Mouse (Mus musculus) hindlimb bud, embryonic 11.5 days (tissue): ENCODE measurements around the gene Lpxn.

Experiments
- DNase-seq: peaks from one replicate; pipeline ENCODE4 v3.0.0-alpha.2; 2012; ENCODE audit warnings: low read depth, low spot score; ENCODE audit errors: extremely low spot score

Lpxn gene

DNA sequence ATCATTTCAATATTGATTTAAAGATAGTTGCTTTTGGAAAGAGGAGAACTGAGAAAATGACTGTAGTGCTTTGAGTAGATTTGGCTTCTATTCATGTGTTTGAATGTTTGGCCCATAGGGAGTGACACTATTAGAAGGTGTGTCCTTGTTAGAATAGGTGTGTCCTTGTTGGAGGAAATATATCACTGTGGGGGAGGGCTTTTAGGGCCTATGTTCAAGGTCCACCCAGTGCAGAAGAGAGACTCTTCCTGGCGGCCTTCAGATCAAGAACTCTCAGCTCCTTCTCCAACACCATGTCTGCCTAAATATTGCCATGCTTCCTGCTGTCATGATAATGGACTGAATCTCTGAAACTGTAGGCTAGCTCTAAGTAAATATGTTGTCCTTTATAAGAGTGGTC lies 8.2 kb downstream of the Lpxn start:
- no peak for DNase-seq

- no peak for DNase-seq
Measured at GRCm38 (mm10) chr19:12805730-12806129, 9.7 kb downstream of the Lpxn start.

DNA sequence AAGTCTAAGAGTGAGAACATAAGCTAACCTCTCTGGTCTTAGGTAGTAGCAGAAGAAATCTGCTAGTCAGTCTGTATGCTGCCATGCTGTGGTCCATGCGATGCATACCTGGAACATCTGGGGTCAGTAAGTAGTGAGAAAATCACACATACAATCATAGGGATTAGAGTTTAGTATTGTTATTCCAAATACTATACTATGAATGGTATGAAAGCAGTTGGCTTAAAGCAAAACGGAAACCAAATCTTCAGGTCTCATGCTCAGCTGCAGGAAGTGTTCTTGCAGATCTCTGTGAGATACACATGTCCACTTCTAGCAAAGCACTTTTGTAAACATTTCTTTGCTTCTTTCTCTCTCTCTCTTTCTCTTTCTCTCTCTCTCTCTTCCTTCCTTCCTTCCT lies 10.2 kb downstream of the Lpxn start:
- DNase-seq: no peak

- no peak for DNase-seq
Measured at GRCm38 (mm10) chr19:12812644-12813364, 16.8 kb downstream of the Lpxn start.

DNA sequence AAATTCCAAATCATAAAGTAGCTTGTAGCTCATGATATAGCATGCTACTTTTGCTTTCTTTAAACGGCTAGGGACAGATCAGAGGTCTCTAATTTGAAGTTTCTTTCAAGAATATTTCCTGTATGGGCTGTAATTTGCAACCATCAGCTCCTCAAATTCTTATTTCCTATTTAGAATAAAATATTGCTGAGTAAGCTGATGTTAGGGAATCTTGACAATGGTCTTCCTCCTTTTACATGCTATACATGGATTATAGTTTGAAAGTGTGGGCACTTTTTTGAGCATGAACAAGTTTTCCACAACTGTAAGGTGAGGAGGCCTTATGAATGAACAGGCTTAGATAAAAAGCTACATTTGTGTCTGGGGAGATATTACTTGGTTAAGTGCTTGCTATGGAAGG lies 17.9 kb downstream of the Lpxn start:
- DNase-seq: no peak

DNA sequence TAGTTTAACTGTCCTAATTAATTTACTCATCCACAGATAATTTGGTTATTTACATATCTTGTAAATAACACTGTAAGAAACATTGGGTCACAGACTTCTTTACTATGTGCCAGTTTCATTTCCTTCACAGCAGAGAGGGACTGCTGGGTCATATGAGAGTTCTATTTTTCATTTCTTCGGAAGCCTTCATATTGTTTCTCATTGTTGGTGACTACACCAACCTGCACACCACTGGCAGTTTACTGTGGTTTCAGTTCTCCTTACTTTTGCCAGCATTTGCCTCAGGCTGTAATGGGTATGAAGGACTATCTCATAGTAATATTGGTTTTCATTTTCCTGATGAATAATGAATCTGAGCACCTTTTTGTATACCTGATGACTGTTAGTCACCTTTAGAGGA lies 22.5 kb downstream of the Lpxn start:
- no peak for DNase-seq

GRCm38 (mm10) chr19:12820383-12820782 lies 24.4 kb downstream of the Lpxn start:
- DNase-seq: no peak

- no peak for DNase-seq
Measured at GRCm38 (mm10) chr19:12824549-12824948, 28.6 kb downstream of the Lpxn start.

GRCm38 (mm10) chr19:12830823-12831430 lies 34.9 kb downstream of the Lpxn start:
- no peak for DNase-seq

DNA sequence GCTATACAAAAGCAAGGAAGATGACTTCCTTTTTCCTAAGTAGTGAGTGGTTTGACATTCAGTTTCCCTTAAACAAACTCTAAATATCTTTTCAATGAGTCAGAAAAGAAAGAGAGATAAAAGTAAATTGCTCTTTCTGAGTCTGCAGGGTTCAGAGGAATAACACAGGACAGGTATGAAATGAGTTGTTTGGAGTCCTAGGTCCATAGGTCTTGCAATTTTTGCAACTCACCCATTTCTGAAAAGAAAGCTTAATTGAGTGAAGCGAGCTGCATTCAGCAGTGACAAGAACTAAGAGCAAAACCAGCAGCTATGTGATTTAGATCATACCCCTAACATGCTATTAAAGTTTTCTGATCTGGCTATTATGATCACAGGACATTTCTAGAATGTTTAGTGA lies 35.6 kb downstream of the Lpxn start:
- no peak for DNase-seq

DNA sequence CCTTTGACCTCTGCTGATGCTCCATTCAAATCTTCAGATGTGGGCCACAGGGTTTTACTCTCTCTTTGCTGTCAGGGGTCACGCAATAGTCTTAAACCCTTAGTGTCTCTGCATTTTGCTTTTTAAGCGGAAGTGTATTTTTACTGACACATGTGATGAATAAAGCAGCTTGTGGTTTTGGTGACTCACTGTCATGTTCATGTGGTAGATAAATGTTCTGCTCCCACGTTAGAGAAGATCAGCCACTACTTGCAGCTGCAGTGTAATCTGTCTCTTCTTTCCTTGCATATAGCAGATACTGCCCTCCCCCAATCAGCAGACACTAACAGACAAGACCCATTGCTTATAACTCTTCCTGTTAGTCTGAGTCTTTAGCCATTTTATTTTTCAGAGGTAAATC lies 37.6 kb downstream of the Lpxn start:
- no peak for DNase-seq

DNA sequence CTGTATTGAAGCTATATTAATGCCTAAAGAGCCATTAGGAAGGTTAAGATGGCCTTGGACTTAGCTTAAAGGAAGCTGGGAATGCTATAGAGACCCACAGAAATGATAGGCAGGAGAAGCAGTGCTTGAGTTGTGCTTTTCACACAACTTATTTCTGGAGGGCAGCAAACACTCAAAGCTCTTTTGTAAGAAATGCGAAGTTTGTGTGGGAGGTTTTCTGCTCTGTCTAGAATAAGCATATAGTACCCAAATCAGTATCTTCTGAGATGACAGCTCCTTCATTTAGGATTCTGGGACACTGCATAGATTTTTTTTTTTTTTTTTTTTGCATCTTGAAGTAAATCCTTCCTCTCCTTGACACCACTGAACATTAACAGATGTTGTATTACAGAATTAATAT lies 42.5 kb downstream of the Lpxn start:
- DNase-seq: no peak

GRCm38 (mm10) chr19:12846382-12846781 lies 50.4 kb downstream of the Lpxn start, which contains the start of gene Gm5244:
Gene Gm5244, plus strand, starts transcription at chr19:12846682.
- DNase-seq: no peak

GRCm38 (mm10) chr19:12856983-12857382 lies 61.0 kb downstream of the Lpxn start, which contains the start of gene Olfr1444:
Gene Olfr1444, plus strand, starts transcription at chr19:12857283.
- DNase-seq: no peak
